In the genomic region with DNA sequence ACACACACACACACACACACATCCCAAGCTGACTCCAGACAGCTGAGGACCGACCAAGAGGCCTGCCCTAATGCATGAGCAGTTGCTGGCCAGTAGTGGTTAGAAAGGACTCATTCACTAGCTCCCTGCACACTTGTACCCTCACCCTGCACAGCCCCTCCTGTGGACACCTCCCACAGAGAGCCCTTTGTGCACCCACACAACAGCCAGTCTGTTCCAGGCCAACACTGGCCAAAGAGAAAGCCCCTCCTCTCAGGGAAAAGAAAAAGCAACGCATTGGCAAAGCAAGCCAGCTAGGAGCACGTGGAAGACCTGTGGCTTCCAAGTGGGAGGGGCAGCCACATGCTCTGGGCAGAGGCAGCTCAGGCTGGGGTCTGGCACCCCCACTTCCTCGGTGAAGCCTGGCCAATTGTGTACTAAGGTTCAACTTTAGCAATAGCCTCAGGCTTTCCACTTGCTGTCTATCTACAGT, we compare ENCODE assay signal across 8 mouse cellular contexts. TPM values are rescaled to one million over a fixed set of nuclear protein-coding genes. Genes with fewer than 3 reads are reported as not detected.
DNase-seq lines count a peak whose midpoint lies in the region; ATAC-seq lines count a peak whose summit lies in the region.

No protein-coding gene starts in this region.

- H3K4me2 ChIP-seq in embryonic facial prominence, embryonic 15.5 days (replicated peaks): peak overlapping the region; percentile 13; the same call in 1 of the 2 replicates
- no peak overlapping the region for H3K4me2 ChIP-seq in midbrain, embryonic 16.5 days (ENCODE audit: low read length)

- H3K36me3 ChIP-seq in embryonic facial prominence, embryonic 15.5 days: peaks cover 66% of the 10 kb centered on the region
- H3K36me3 ChIP-seq in midbrain, embryonic 16.5 days (ENCODE audit: control insufficient read depth, insufficient read depth, low read length): peaks cover 38% of the 10 kb centered on the region

- no peaks in the 10 kb centered on the region for H3K9me3 ChIP-seq in embryonic facial prominence, embryonic 15.5 days (replicated peaks)
- no peaks in the 10 kb centered on the region for H3K9me3 ChIP-seq in midbrain, embryonic 16.5 days (replicated peaks; ENCODE audit: control insufficient read depth, low read length, poor library complexity, severe bottlenecking)

- peak; percentile 15; the same call in 1 of the 2 replicates for ATAC-seq in embryonic facial prominence, embryonic 15.5 days (ENCODE audit: insufficient number of reproducible peaks, low FRiP score, low TSS enrichment, low read depth)
- peak; percentile 85 for ATAC-seq in midbrain, embryonic 16.5 days

- no peak overlapping the region for H3K9ac ChIP-seq in embryonic facial prominence, embryonic 15.5 days
- H3K9ac ChIP-seq in midbrain, embryonic 16.5 days (ENCODE audit: low read depth, low read length): no peak overlapping the region

- no peak overlapping the region for H3K4me3 ChIP-seq in embryonic facial prominence, embryonic 15.5 days (replicated peaks)
- no peak overlapping the region for H3K4me3 ChIP-seq in midbrain, embryonic 16.5 days (ENCODE audit: low read depth, low read length)

- peak overlapping the region; percentile 77 for H3K27ac ChIP-seq in embryonic facial prominence, embryonic 15.5 days (replicated peaks)
- peak overlapping the region; percentile 61; the same call in 1 of the 2 replicates for H3K27ac ChIP-seq in midbrain, embryonic 16.5 days (ENCODE audit: low read length)

- H3K4me1 ChIP-seq in embryonic facial prominence, embryonic 15.5 days: peaks cover 87% of the 10 kb centered on the region
- H3K4me1 ChIP-seq in midbrain, embryonic 16.5 days (ENCODE audit: control insufficient read depth, insufficient read depth, low read length): peaks cover 66% of the 10 kb centered on the region

- H3K27me3 ChIP-seq in embryonic facial prominence, embryonic 15.5 days: no peaks in the 10 kb centered on the region
- no peaks in the 10 kb centered on the region for H3K27me3 ChIP-seq in midbrain, embryonic 16.5 days (ENCODE audit: control insufficient read depth, insufficient read depth, low read depth, low read length)

- DNase-seq in adrenal gland, adult (ENCODE audit: inconsistent age in 2 of 2, low spot score in 1 of 2): peak; percentile 59 to 86
- DNase-seq in adrenal gland, adult 8-10 months: no peak
- DNase-seq in heart, adult 8-10 months (ENCODE audit: low spot score): peak; percentile 82
- peak; percentile 89 for DNase-seq in kidney, adult 18-20 months
- peak; percentile 66 to 84 for DNase-seq in left cerebral cortex, postnatal 14 days (ENCODE audit: low spot score in 2 of 2)
- no peak for DNase-seq in thymus, postnatal 36 days

- intact Hi-C loops in left cerebral cortex, postnatal 14 days (cut with DNase I): no loop called here

- WGBS in embryonic facial prominence, embryonic 15.5 days: 18% methylated on average over 4 of the region's 4 CpGs
- 11% methylated on average over 4 of the region's 4 CpGs for WGBS in midbrain, embryonic 16.5 days

RNA-seq across cellular contexts. Expression of a gene that starts 7.6 kb away (rescaled TPM):
- 100 to 1,000 TPM in 2 of 4 experiments, 10 to 100 TPM in 2; 77.4 to 388 (median 110) TPM for total RNA-seq in adrenal gland, adult 8-10 months (2022)
- polyA plus RNA-seq in embryonic facial prominence, embryonic 15.5 days (2015; fragmentation: Nextera tagmentation; extraction: Ambion mirVana): 53.6 and 53.7 TPM in 2 replicates
- total RNA-seq in heart, adult 8-10 months (2022): 10 to 100 TPM; 56.7 to 80.1 (median 58.6) TPM
- total RNA-seq in left cerebral cortex, postnatal 14 days (2021): 10 to 100 TPM; 16.7 to 19.5 TPM
- polyA plus RNA-seq in midbrain, embryonic 16.5 days (2015; fragmentation: Nextera tagmentation; extraction: Ambion mirVana): 58.4 and 62.9 TPM in 2 replicates

Comparison
In these comparisons a context has a peak if more than half of its experiments do, and no peak if none do; other contexts are left out.
1. DNase-seq: peak in adrenal gland, adult (2 of 2), heart, adult 8-10 months (single experiment), kidney, adult 18-20 months (single experiment) and left cerebral cortex, postnatal 14 days (2 of 2); none in adrenal gland, adult 8-10 months (single experiment) and thymus, postnatal 36 days (0 of 2).